Mouse (Mus musculus): Measurements from ENCODE around the gene Homer3.

The Homer3 gene

GRCm38 (mm10) chr8:70331526-70331925, 48.9 kb downstream of the Homer3 start:
- no peak for DNase-seq (ENCODE audit: low read depth in 2 of 2, low spot score in 2 of 2)

- no peak for DNase-seq (ENCODE audit: low read depth in 2 of 2, low spot score in 2 of 2)
These were observed 49.6 kb downstream of the Homer3 start for GRCm38 (mm10) chr8:70332070-70332877.

- DNase-seq (ENCODE audit: low read depth in 2 of 2, low spot score in 2 of 2): no peak
These were observed 50.2 kb downstream of the Homer3 start for GRCm38 (mm10) chr8:70332878-70333202.

DNA sequence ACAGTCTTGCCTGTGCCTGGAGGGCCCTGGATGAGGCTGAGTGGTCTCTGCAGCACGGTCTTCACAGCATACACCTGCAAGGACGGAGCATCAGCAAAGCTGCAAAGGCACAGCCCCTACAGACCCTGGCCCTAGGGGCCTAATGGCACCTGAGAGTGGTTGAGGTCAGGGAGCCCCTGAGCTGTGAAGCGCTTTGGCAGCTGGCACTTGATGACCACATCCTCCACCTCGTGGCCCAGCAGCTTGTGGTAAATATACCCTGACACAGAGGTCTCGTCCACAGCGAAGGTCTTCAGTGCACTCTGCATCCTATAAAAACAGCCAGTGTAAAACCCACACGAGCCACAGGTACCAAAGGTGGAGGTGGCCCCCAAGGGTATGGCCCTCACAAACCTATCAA, 56.3 kb downstream of the Homer3 start:
- no peak for DNase-seq (ENCODE audit: low read depth in 2 of 2, low spot score in 2 of 2)

DNA sequence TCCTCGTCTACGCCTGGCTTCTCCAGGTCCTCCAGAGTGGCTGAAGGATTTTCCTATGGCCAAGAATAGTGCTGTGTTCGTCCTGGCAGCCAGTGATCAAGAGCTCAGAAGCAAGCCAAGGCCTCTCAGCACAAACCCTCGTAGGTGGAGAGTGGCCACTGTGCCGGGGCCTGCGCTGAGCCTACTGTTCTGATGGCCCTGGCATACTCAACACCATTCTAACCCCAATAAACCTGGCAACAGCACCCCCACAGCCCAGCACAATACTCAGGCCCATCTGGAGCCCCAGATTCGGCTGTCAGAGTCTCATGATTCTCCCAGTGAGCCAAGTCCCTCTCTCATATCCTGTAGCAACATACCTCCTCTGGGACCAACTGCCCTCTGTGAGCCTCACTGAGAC, 58.0 kb downstream of the Homer3 start:
- DNase-seq (ENCODE audit: low read depth in 2 of 2, low spot score in 2 of 2): no peak

- DNase-seq (ENCODE audit: low read depth in 2 of 2, low spot score in 2 of 2): no peak
These were observed 59.4 kb downstream of the Homer3 start for GRCm38 (mm10) chr8:70342007-70342406.

DNA sequence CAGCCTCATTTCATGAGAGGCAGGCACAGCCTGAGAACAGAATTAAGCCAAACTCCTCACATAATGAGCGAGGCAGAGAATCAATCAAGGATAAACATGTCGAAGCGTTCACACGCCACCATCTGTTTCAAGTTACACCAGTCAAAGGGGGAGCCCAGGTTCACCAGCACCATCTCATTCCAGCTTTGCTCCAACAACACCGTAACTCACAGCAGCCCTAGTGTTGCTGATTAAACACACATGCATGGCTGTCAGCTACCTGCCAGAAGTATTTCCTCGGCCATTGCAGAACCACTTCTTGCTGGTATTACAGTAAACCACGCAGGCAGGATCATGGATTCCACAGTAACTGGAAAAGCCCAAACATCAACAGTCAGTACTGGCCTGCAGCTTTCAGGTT, 60.4 kb downstream of the Homer3 start:
- no peak for DNase-seq (ENCODE audit: low read depth in 2 of 2, low spot score in 2 of 2)

DNA sequence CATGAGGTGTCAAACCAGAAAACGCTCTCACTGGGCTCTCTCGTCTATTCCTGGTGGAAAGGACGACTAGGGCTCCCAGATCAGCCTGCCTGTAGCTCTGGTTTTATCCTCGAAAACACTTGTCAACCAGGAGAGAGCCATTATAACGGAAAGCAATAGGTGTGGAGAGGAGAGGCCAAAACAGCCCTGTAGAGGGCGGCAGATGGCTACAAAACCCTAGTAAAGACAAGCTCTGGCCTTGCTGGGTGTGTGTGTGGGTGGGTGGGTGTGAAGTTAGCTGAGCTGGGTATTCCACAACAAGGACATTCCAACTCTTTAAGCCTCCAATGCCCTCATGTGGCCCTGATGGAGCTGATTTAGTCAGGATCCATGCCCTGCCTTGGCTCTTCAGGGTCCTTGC, 61.1 kb downstream of the Homer3 start:
- no peak for DNase-seq (ENCODE audit: low read depth in 2 of 2, low spot score in 2 of 2)

Data from CD8-positive naive resting alpha-beta T cell, adult 2 months (primary cell).